13 mouse cellular contexts compared by ENCODE assay signal in the genomic region with DNA sequence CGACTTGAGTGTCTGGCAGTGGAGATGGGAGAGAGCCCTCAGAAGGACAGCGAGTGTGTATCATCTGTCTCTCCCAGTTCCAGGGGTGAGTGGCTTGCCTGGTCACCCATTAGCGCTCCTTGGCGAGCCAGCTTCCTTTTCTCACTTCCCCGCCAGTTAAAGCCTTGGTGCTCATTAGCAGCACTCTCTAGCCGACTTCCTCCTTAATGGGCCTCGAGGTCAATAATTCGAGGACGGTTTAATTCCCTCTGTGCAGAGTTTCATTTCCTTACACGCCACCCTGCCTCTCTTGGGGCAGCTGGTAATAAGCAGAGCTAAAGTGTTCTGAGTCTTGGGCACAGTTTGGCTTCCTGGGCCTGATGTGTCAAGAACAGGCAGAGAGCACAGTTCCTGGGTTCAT. TPM values are rescaled to one million over a fixed set of nuclear protein-coding genes. Genes with fewer than 3 reads are reported as not detected.
DNase-seq lines count a peak whose midpoint lies in the region; ATAC-seq and TF ChIP-seq lines count a peak whose summit lies in the region.
"Had no signal": no experiment of that assay in that cellular context is flagged by ENCODE, and none has a peak within 500 bp of the region (broad histone marks: within the 10 kb centered on the region; RNA-seq: fewer than 3 reads in every experiment).

No protein-coding gene starts in this region.

- no peak overlapping the region for H3K9ac ChIP-seq in hindbrain, postnatal 0 days (replicated peaks; ENCODE audit: low read length)
- H3K9ac ChIP-seq in forebrain, embryonic 12.5 days: no peak overlapping the region
- H3K9ac ChIP-seq in hindbrain, embryonic 12.5 days: no peak overlapping the region
- H3K9ac ChIP-seq: embryonic facial prominence, embryonic 15.5 days; heart, embryonic 15.5 days; midbrain, embryonic 13.5 days had no signal

- no peak overlapping the region for H3K4me3 ChIP-seq in hindbrain, postnatal 0 days (ENCODE audit: low read length)
- no peak overlapping the region for H3K4me3 ChIP-seq in hindbrain, embryonic 10.5 days
- H3K4me3 ChIP-seq in forebrain, embryonic 12.5 days (replicated peaks): no peak overlapping the region
- no peak overlapping the region for H3K4me3 ChIP-seq in hindbrain, embryonic 12.5 days
- H3K4me3 ChIP-seq: embryonic facial prominence, embryonic 15.5 days; heart, embryonic 15.5 days; midbrain, embryonic 13.5 days had no signal

- H3K9me3 ChIP-seq in hindbrain, postnatal 0 days (ENCODE audit: low read length): no peaks in the 10 kb centered on the region
- no peaks in the 10 kb centered on the region for H3K9me3 ChIP-seq in hindbrain, embryonic 10.5 days
- H3K9me3 ChIP-seq in forebrain, embryonic 12.5 days: no peaks in the 10 kb centered on the region
- H3K9me3 ChIP-seq in hindbrain, embryonic 12.5 days (replicated peaks): no peaks in the 10 kb centered on the region
- H3K9me3 ChIP-seq: embryonic facial prominence, embryonic 15.5 days; heart, embryonic 15.5 days; midbrain, embryonic 13.5 days had no signal

- H3K36me3 ChIP-seq in hindbrain, postnatal 0 days (ENCODE audit: insufficient read depth, low read length): peaks cover 45% of the 10 kb centered on the region
- peaks cover 95% of the 10 kb centered on the region for H3K36me3 ChIP-seq in hindbrain, embryonic 10.5 days
- peaks cover 74% of the 10 kb centered on the region for H3K36me3 ChIP-seq in forebrain, embryonic 12.5 days (replicated peaks)
- peaks cover 73% of the 10 kb centered on the region for H3K36me3 ChIP-seq in hindbrain, embryonic 12.5 days

- no peaks in the 10 kb centered on the region for H3K27me3 ChIP-seq in hindbrain, postnatal 0 days (ENCODE audit: insufficient read depth, low read length)
- H3K27me3 ChIP-seq in hindbrain, embryonic 10.5 days (ENCODE audit: insufficient read depth, poor library complexity, severe bottlenecking): no peaks in the 10 kb centered on the region
- H3K27me3 ChIP-seq in forebrain, embryonic 12.5 days: no peaks in the 10 kb centered on the region
- no peaks in the 10 kb centered on the region for H3K27me3 ChIP-seq in hindbrain, embryonic 12.5 days
- H3K27me3 ChIP-seq: embryonic facial prominence, embryonic 15.5 days; heart, embryonic 15.5 days; midbrain, embryonic 13.5 days had no signal

- H3K4me2 ChIP-seq in hindbrain, postnatal 0 days (ENCODE audit: low read depth, low read length): no peak overlapping the region
- H3K4me2 ChIP-seq in forebrain, embryonic 12.5 days: no peak overlapping the region
- no peak overlapping the region for H3K4me2 ChIP-seq in hindbrain, embryonic 12.5 days (replicated peaks)
- H3K4me2 ChIP-seq: embryonic facial prominence, embryonic 15.5 days; heart, embryonic 15.5 days; midbrain, embryonic 13.5 days had no signal

- no peak for ATAC-seq in hindbrain, postnatal 0 days
- no peak for ATAC-seq in forebrain, embryonic 12.5 days (ENCODE audit: low FRiP score)
- no peak for ATAC-seq in hindbrain, embryonic 12.5 days (ENCODE audit: low FRiP score)
- ATAC-seq: midbrain, embryonic 13.5 days had no signal

- peak; percentile 2 for DNase-seq in hindbrain, postnatal 0 days (ENCODE audit: low spot score)
- no peak for DNase-seq in hindbrain, embryonic 10.5 days (ENCODE audit: low spot score)
- peak; percentile 46 to 50 for DNase-seq in spleen, adult 18-20 months
- no peak for DNase-seq in spleen, adult 12 weeks (ENCODE audit: low spot score)
- DNase-seq in lung, postnatal 36 days: peak; percentile 44
- DNase-seq in right cerebral cortex, postnatal 25 days: no peak
- DNase-seq: cerebellum, postnatal 14 days; thymus, postnatal 25 days had no signal

- 92% methylated on average over 10 of the region's 10 CpGs for WGBS in hindbrain, postnatal 0 days
- 93% methylated on average over 10 of the region's 10 CpGs for WGBS in hindbrain, embryonic 10.5 days
- 88% methylated on average over 10 of the region's 10 CpGs for WGBS in forebrain, embryonic 12.5 days
- WGBS in hindbrain, embryonic 12.5 days: 91% methylated on average over 10 of the region's 10 CpGs

- no peak for TF ChIP-seq CTCF in hindbrain, postnatal 0 days (IDR thresholded peaks at IDR 0.05; ENCODE audit: low read depth)

- no peak overlapping the region for H3K27ac ChIP-seq in hindbrain, postnatal 0 days
- H3K27ac ChIP-seq in hindbrain, embryonic 10.5 days: no peak overlapping the region
- no peak overlapping the region for H3K27ac ChIP-seq in forebrain, embryonic 12.5 days
- H3K27ac ChIP-seq in hindbrain, embryonic 12.5 days: no peak overlapping the region
- H3K27ac ChIP-seq: embryonic facial prominence, embryonic 15.5 days; heart, embryonic 15.5 days; midbrain, embryonic 13.5 days had no signal

- no peaks in the 10 kb centered on the region for H3K4me1 ChIP-seq in hindbrain, postnatal 0 days (ENCODE audit: insufficient read depth, low read length)
- H3K4me1 ChIP-seq in hindbrain, embryonic 10.5 days (replicated peaks): peaks cover 7% of the 10 kb centered on the region; the same call in 1 of the 2 replicates
- no peaks in the 10 kb centered on the region for H3K4me1 ChIP-seq in forebrain, embryonic 12.5 days
- H3K4me1 ChIP-seq in hindbrain, embryonic 12.5 days: 0 out of 2 replicates have a peak, but pooled peaks cover 4% of the 10 kb centered on the region
- H3K4me1 ChIP-seq: midbrain, embryonic 13.5 days had no signal

RNA-seq across cellular contexts. Expression of a gene that starts 21.2 kb away (rescaled TPM):
- 22.3 and 45.4 TPM in 2 replicates for total RNA-seq in hindbrain, postnatal 0 days (2014; rRNA removed)
- polyA plus RNA-seq in hindbrain, postnatal 0 days (2015; fragmentation: Nextera tagmentation; extraction: Ambion mirVana): 13.1 and 15.0 TPM in 2 replicates
- polyA plus RNA-seq in hindbrain, embryonic 10.5 days (2016; fragmentation: Nextera tagmentation; extraction: Ambion mirVana): 33.0 and 43.2 TPM in 2 replicates
- 33.3 and 40.5 TPM in 2 replicates for polyA plus RNA-seq in forebrain, embryonic 12.5 days (2016; fragmentation: Nextera tagmentation; extraction: Ambion mirVana)
- polyA plus RNA-seq in hindbrain, embryonic 12.5 days (2016; fragmentation: Nextera tagmentation; extraction: Ambion mirVana): 31.5 and 32.5 TPM in 2 replicates

RNA-seq across cellular contexts. Expression of a gene that starts 21.5 kb away (rescaled TPM):
- total RNA-seq in hindbrain, postnatal 0 days (2014; rRNA removed): 34.3 and 38.1 TPM in 2 replicates
- polyA plus RNA-seq in hindbrain, postnatal 0 days (2015; fragmentation: Nextera tagmentation; extraction: Ambion mirVana): 58.0 and 61.5 TPM in 2 replicates
- 106 and 140 TPM in 2 replicates for polyA plus RNA-seq in hindbrain, embryonic 10.5 days (2016; fragmentation: Nextera tagmentation; extraction: Ambion mirVana)
- polyA plus RNA-seq in forebrain, embryonic 12.5 days (2016; fragmentation: Nextera tagmentation; extraction: Ambion mirVana): 120 and 126 TPM in 2 replicates
- polyA plus RNA-seq in hindbrain, embryonic 12.5 days (2016; fragmentation: Nextera tagmentation; extraction: Ambion mirVana): 102 and 108 TPM in 2 replicates

Comparison
In these comparisons a context has a peak if more than half of its experiments do, and no peak if none do; other contexts are left out.
1. DNase-seq: peak in hindbrain, postnatal 0 days (single experiment), spleen, adult 18-20 months (2 of 2) and lung, postnatal 36 days (single experiment); none in hindbrain, embryonic 10.5 days (single experiment), spleen, adult 12 weeks (single experiment) and right cerebral cortex, postnatal 25 days (single experiment).